Mouse (Mus musculus) lung, embryonic 15.5 days (tissue): ENCODE data around the gene Nme6. TPM values are rescaled to one million over a fixed set of nuclear protein-coding genes. Genes with fewer than 3 reads are reported as not detected.
A peak's percentile ranks its signal among the peaks of the same experiment; 100 is the strongest.

Experiments
- ATAC-seq: fragments of 200-750 bp; cut with Nextera tagmentation; 2 replicates; pipeline ENCODE4 v1.8.0; 2017; ENCODE audit warnings: moderate number of reproducible peaks, borderline replicate concordance; ENCODE audit not compliant: low FRiP score, low TSS enrichment; ENCODE audit errors: extremely low read depth
- H3K27ac ChIP-seq: fragments of 300-500 bp; sonication (generic); 2 replicates; pipeline ENCODE4 v1.5.1; 2015; ENCODE audit warnings: moderate library complexity, mild to moderate bottlenecking, inconsistent platforms
- H3K27me3 ChIP-seq: fragments of 300-500 bp; sonication (generic); 2 replicates; pipeline ENCODE4 v1.6.1; 2015; ENCODE audit warnings: inconsistent platforms
- H3K36me3 ChIP-seq: fragments of 300-500 bp; sonication (generic); 2 replicates; pipeline ENCODE4 v1.6.1; 2015; ENCODE audit warnings: inconsistent platforms
- H3K4me1 ChIP-seq: fragments of 300-500 bp; sonication (generic); 2 replicates; pipeline ENCODE4 v1.6.1; 2015; ENCODE audit warnings: inconsistent platforms
- H3K4me2 ChIP-seq: fragments of 300-500 bp; sonication (generic); 2 replicates; pipeline ENCODE4 v1.6.1; 2015; ENCODE audit warnings: inconsistent platforms, mild to moderate bottlenecking, moderate library complexity
- H3K4me3 ChIP-seq: fragments of 300-500 bp; sonication (generic); 2 replicates; pipeline ENCODE4 v1.5.1; 2015; ENCODE audit warnings: mild to moderate bottlenecking, inconsistent platforms
- H3K9ac ChIP-seq: fragments of 300-500 bp; sonication (generic); 2 replicates; pipeline ENCODE4 v1.6.1; 2015; ENCODE audit warnings: inconsistent platforms
- H3K9me3 ChIP-seq: fragments of 300-500 bp; sonication (generic); 2 replicates; pipeline ENCODE4 v1.6.1; 2016; ENCODE audit warnings: inconsistent platforms
- WGBS: fragments of 180-500 bp; shearing (Covaris S2); methylation state at CpG from one replicate; pipeline ENCODE4 v1.1.7; 2015; 5-methylcytosine and 5-hydroxymethylcytosine counted together
- microRNA-seq: library from miRNA; unstranded; fragments of <30 nt; microRNA quantifications from one replicate; pipeline ENCODE4, GENCODE M21; 2016
- polyA plus RNA-seq: library from polyadenylated mRNA; unstranded; fragments of >200 nt; fragmentation: Nextera tagmentation; extraction: Ambion mirVana; gene quantifications from 2 replicates; pipeline ENCODE4 v1.2.1, GENCODE M21; 2015

Gene Nme6
- polyA plus RNA-seq, 1 experiment from 2014 or later: 52.9 TPM

- Histone ChIP-seq H3K27ac (peak within 1 kb of the TSS; percentile 96), H3K36me3 (peaks cover 24% of the 10 kb centered on the region), H3K27me3 (no peaks in the 10 kb centered on the region), H3K4me2 (peak within 1 kb of the TSS; percentile 60), H3K9me3 (no peaks in the 10 kb centered on the region), H3K9ac (peak within 1 kb of the TSS; percentile 79), H3K4me3 (peak within 1 kb of the TSS; percentile 63), H3K4me1 (peaks cover 10% of the 10 kb centered on the region)
- WGBS: 6% methylated on average over 33 of the region's 33 CpGs
- peak; percentile 91 for ATAC-seq
These were observed 42.5 kb downstream of the Nme6 start, which contains the start of gene Cdc25a for GRCm38 (mm10) chr9:109874797-109875691. Cdc25a (plus strand) TSS chr9:109875579.

GRCm38 (mm10) chr9:109875695-109876601 is 43.4 kb downstream of the Nme6 start:
- Histone ChIP-seq H3K4me2 (peak overlapping the region; percentile 60), H3K9ac (peak overlapping the region; percentile 79), H3K4me1 (peaks cover 10% of the 10 kb centered on the region), H3K4me3 (peak overlapping the region; percentile 63), H3K36me3 (peaks cover 33% of the 10 kb centered on the region), H3K27me3 (no peaks in the 10 kb centered on the region), H3K27ac (peak overlapping the region; percentile 96), H3K9me3 (no peaks in the 10 kb centered on the region)
- ATAC-seq: peak; percentile 85
- WGBS: under 1% methylated on average over 76 of the region's 76 CpGs

- peak overlapping the region; percentile 79 for H3K9ac ChIP-seq
- 1% methylated on average over 3 of the region's 3 CpGs for WGBS
- peaks cover 41% of the 10 kb centered on the region for H3K36me3 ChIP-seq
- H3K4me1 ChIP-seq: peaks cover 10% of the 10 kb centered on the region
- H3K9me3 ChIP-seq: no peaks in the 10 kb centered on the region
- no peaks in the 10 kb centered on the region for H3K27me3 ChIP-seq
- H3K4me3 ChIP-seq: peak overlapping the region; percentile 63
- peak overlapping the region; percentile 4; the same call in 1 of the 2 replicates for H3K27ac ChIP-seq
- peak overlapping the region; percentile 60 for H3K4me2 ChIP-seq
- no peak for ATAC-seq
These were observed 44.2 kb downstream of the Nme6 start for GRCm38 (mm10) chr9:109876756-109877155.

- H3K4me2 ChIP-seq: peak overlapping the region; percentile 60
- no peak overlapping the region for H3K9ac ChIP-seq
- H3K36me3 ChIP-seq: peaks cover 50% of the 10 kb centered on the region
- H3K4me3 ChIP-seq: peak overlapping the region; percentile 63
- H3K27ac ChIP-seq: no peak overlapping the region
- 60% methylated on average over 5 of the region's 5 CpGs for WGBS
- peaks cover 10% of the 10 kb centered on the region for H3K4me1 ChIP-seq
- no peaks in the 10 kb centered on the region for H3K9me3 ChIP-seq
- H3K27me3 ChIP-seq: no peaks in the 10 kb centered on the region
- no peak for ATAC-seq
These were observed 45.1 kb downstream of the Nme6 start for GRCm38 (mm10) chr9:109877666-109878065.

GRCm38 (mm10) chr9:109879305-109879704 is 46.8 kb downstream of the Nme6 start:
- Histone ChIP-seq H3K36me3 (peaks cover 66% of the 10 kb centered on the region), H3K4me2 (no peak overlapping the region), H3K4me1 (peaks cover 10% of the 10 kb centered on the region), H3K27me3 (no peaks in the 10 kb centered on the region), H3K9ac (no peak overlapping the region), H3K4me3 (no peak overlapping the region), H3K9me3 (no peaks in the 10 kb centered on the region), H3K27ac (no peak overlapping the region)
- 97% methylated on average over 1 of the region's 1 CpGs for WGBS
- no peak for ATAC-seq

GRCm38 (mm10) chr9:109886259-109886658 is 53.7 kb downstream of the Nme6 start:
- peaks cover 99% of the 10 kb centered on the region for H3K36me3 ChIP-seq
- no peak overlapping the region for H3K27ac ChIP-seq
- H3K9me3 ChIP-seq: no peaks in the 10 kb centered on the region
- 63% methylated on average over 4 of the region's 4 CpGs for WGBS
- H3K4me1 ChIP-seq: no peaks in the 10 kb centered on the region
- no peaks in the 10 kb centered on the region for H3K27me3 ChIP-seq
- H3K9ac ChIP-seq: no peak overlapping the region
- ATAC-seq: no peak
- H3K4me2 ChIP-seq: no peak overlapping the region
- no peak overlapping the region for H3K4me3 ChIP-seq

GRCm38 (mm10) chr9:109887321-109887720 is 54.8 kb downstream of the Nme6 start:
- H3K4me2 ChIP-seq: no peak overlapping the region
- H3K9ac ChIP-seq: no peak overlapping the region
- WGBS: 88% methylated on average over 5 of the region's 5 CpGs
- no peak overlapping the region for H3K27ac ChIP-seq
- no peaks in the 10 kb centered on the region for H3K9me3 ChIP-seq
- H3K4me1 ChIP-seq: no peaks in the 10 kb centered on the region
- peaks cover 99% of the 10 kb centered on the region for H3K36me3 ChIP-seq
- no peak for ATAC-seq
- H3K27me3 ChIP-seq: no peaks in the 10 kb centered on the region
- H3K4me3 ChIP-seq: no peak overlapping the region

- H3K4me1 ChIP-seq: peaks cover 6% of the 10 kb centered on the region
- H3K27ac ChIP-seq: no peak overlapping the region
- H3K4me3 ChIP-seq: no peak overlapping the region
- H3K9ac ChIP-seq: no peak overlapping the region
- 83% methylated on average over 8 of the region's 8 CpGs for WGBS
- no peaks in the 10 kb centered on the region for H3K27me3 ChIP-seq
- no peaks in the 10 kb centered on the region for H3K9me3 ChIP-seq
- H3K4me2 ChIP-seq: no peak overlapping the region
- peaks cover 77% of the 10 kb centered on the region for H3K36me3 ChIP-seq
- no peak for ATAC-seq
These were observed 59.0 kb downstream of the Nme6 start for GRCm38 (mm10) chr9:109891501-109891900.

Small RNAs within 50 kb of the gene (microRNA-seq; reads per million reads assigned to microRNA genes)
- 0.74 reads per million for gene Mir7089

Other genes with a start within 250 kb of the Nme6 start
- gene Fbxw24, start 206.7 kb upstream of the Nme6 start, polyA plus RNA-seq: 0.10 TPM in 1 of 2 replicates, not detected in the other
- not detected in 2 replicates for gene Fbxw25, start 168.1 kb upstream of the Nme6 start, polyA plus RNA-seq
- not detected in 2 replicates for gene Fbxw18, start 130.0 kb upstream of the Nme6 start, polyA plus RNA-seq
- gene Fbxw26, start 86.7 kb upstream of the Nme6 start, polyA plus RNA-seq: not detected in 2 replicates
- gene Fbxw27, start 42.1 kb upstream of the Nme6 start, polyA plus RNA-seq: not detected in 2 replicates
- gene Spink8, start 20.5 kb upstream of the Nme6 start, polyA plus RNA-seq: not detected in 2 replicates
- 1.0 and 1.2 TPM in 2 replicates for gene Camp, start 16.9 kb downstream of the Nme6 start, polyA plus RNA-seq
- gene Cdc25a, start 42.8 kb downstream of the Nme6 start, polyA plus RNA-seq: 27.2 and 30.4 TPM in 2 replicates
- 46.7 and 49.9 TPM in 2 replicates for gene Map4, start 98.7 kb downstream of the Nme6 start, polyA plus RNA-seq